Mouse (Mus musculus) T-helper 2 cell (primary cell): ENCODE measurements around the gene Pitpnm3.

Source experiments
- in situ Hi-C: fragments of 300-600 bp; cut with MboI, MseI; formaldehyde crosslinking; loops from one replicate; pipeline ENCODE4 v1.15.1; 2025; ENCODE audit warnings: high pct_unique_total_duplicates

Pitpnm3 gene

GRCm38 (mm10) chr11:72095994-72096393 lies 39.6 kb downstream of the Pitpnm3 start:
- in situ Hi-C loops = no loop called here

GRCm38 (mm10) chr11:72094442-72094841 lies 41.1 kb downstream of the Pitpnm3 start:
- in situ Hi-C loops = no loop called here

GRCm38 (mm10) chr11:72092390-72092789 lies 43.2 kb downstream of the Pitpnm3 start:
- in situ Hi-C loops = no loop called here

GRCm38 (mm10) chr11:72086251-72087046 lies 49.1 kb downstream of the Pitpnm3 start:
- in situ Hi-C loops = no loop called here

- in situ Hi-C loops = no loop called here
Measured at GRCm38 (mm10) chr11:72084337-72084736, 51.2 kb downstream of the Pitpnm3 start.

GRCm38 (mm10) chr11:72082601-72083000 lies 53.0 kb downstream of the Pitpnm3 start:
- in situ Hi-C loops = no loop called here

GRCm38 (mm10) chr11:72080461-72080860 lies 55.1 kb downstream of the Pitpnm3 start:
- in situ Hi-C loops = no loop called here

- in situ Hi-C loops = no loop called here
Measured at GRCm38 (mm10) chr11:72078647-72079046, 56.9 kb downstream of the Pitpnm3 start.

GRCm38 (mm10) chr11:72078056-72078455 lies 57.5 kb downstream of the Pitpnm3 start:
- in situ Hi-C loops = no loop called here

GRCm38 (mm10) chr11:72074230-72074629 lies 61.3 kb downstream of the Pitpnm3 start:
- in situ Hi-C loops = no loop called here

- in situ Hi-C loops = no loop called here
Measured at GRCm38 (mm10) chr11:72072331-72072905, 63.2 kb downstream of the Pitpnm3 start.

- in situ Hi-C loops = no loop called here
Measured at GRCm38 (mm10) chr11:72070733-72071132, 64.8 kb downstream of the Pitpnm3 start.

- in situ Hi-C loops = no loop called here
Measured at GRCm38 (mm10) chr11:72068026-72068425, 67.6 kb downstream of the Pitpnm3 start.

- in situ Hi-C loops = no loop called here
Measured at GRCm38 (mm10) chr11:72067326-72067725, 68.3 kb downstream of the Pitpnm3 start.

GRCm38 (mm10) chr11:72066330-72066729 lies 69.2 kb downstream of the Pitpnm3 start:
- in situ Hi-C loops = no loop called here

- in situ Hi-C loops = no loop called here
Measured at GRCm38 (mm10) chr11:72065103-72065502, 70.5 kb downstream of the Pitpnm3 start.

GRCm38 (mm10) chr11:72064414-72064813 lies 71.2 kb downstream of the Pitpnm3 start:
- in situ Hi-C loops = no loop called here

GRCm38 (mm10) chr11:72061093-72061620 lies 74.4 kb downstream of the Pitpnm3 start:
- in situ Hi-C loops = no loop called here

GRCm38 (mm10) chr11:72060416-72060815 lies 75.2 kb downstream of the Pitpnm3 start:
- in situ Hi-C loops = no loop called here

GRCm38 (mm10) chr11:72057166-72057565 lies 78.4 kb downstream of the Pitpnm3 start:
- in situ Hi-C loops = no loop called here

GRCm38 (mm10) chr11:72055176-72055575 lies 80.4 kb downstream of the Pitpnm3 start:
- in situ Hi-C loops = no loop called here

- in situ Hi-C loops = no loop called here
Measured at GRCm38 (mm10) chr11:72052636-72053035, 82.9 kb downstream of the Pitpnm3 start.

GRCm38 (mm10) chr11:72052221-72052620 lies 83.4 kb downstream of the Pitpnm3 start:
- in situ Hi-C loops = no loop called here
